Mouse (Mus musculus) hindbrain, embryonic 16.5 days (tissue): ENCODE data around the gene 1700086D15Rik. TPM values are rescaled to one million over a fixed set of nuclear protein-coding genes. Genes with fewer than 3 reads are reported as not detected.

ENCODE experiments used
- ATAC-seq: fragments of 200-750 bp; cut with Nextera tagmentation; 2 replicates; pipeline ENCODE4 v1.8.0; 2017; ENCODE audit warnings: moderate TSS enrichment, moderate library complexity
- H3K27ac ChIP-seq: fragments of 300-500 bp; sonication (generic); 2 replicates; pipeline ENCODE4 v1.5.1; 2014; ENCODE audit warnings: low read depth, mild to moderate bottlenecking, control low read depth, low read length, moderate library complexity
- H3K27me3 ChIP-seq: fragments of 300-500 bp; sonication (generic); replicated peaks from 2 replicates; pipeline ENCODE4 v1.6.1; 2014; ENCODE audit warnings: low read length; ENCODE audit not compliant: control insufficient read depth, insufficient read depth
- H3K36me3 ChIP-seq: fragments of 300-500 bp; sonication (generic); 2 replicates; pipeline ENCODE4 v1.6.1; 2014; ENCODE audit warnings: mild to moderate bottlenecking, low read length, moderate library complexity, mixed read lengths; ENCODE audit not compliant: control insufficient read depth, insufficient read depth
- H3K4me1 ChIP-seq: fragments of 300-500 bp; sonication (generic); 2 replicates; pipeline ENCODE4 v1.6.1; 2014; ENCODE audit warnings: low read depth, low read length; ENCODE audit not compliant: control insufficient read depth, insufficient read depth
- H3K4me2 ChIP-seq: fragments of 300-500 bp; sonication (generic); 2 replicates; pipeline ENCODE4 v1.6.1; 2014; ENCODE audit warnings: mild to moderate bottlenecking, low read length, control low read depth, moderate library complexity
- H3K4me3 ChIP-seq: fragments of 300-500 bp; sonication (generic); 2 replicates; pipeline ENCODE4 v1.5.1; 2014; ENCODE audit warnings: mild to moderate bottlenecking, low read length, control low read depth, moderate library complexity
- H3K9ac ChIP-seq: fragments of 300-500 bp; sonication (generic); 2 replicates; pipeline ENCODE4 v1.6.1; 2014; ENCODE audit warnings: low read depth, mild to moderate bottlenecking, control low read depth, low read length, moderate library complexity
- H3K9me3 ChIP-seq: fragments of 300-500 bp; sonication (generic); 2 replicates; pipeline ENCODE4 v1.6.1; 2014; ENCODE audit warnings: mild to moderate bottlenecking, low read length, moderate library complexity; ENCODE audit not compliant: control insufficient read depth
- WGBS: fragments of 180-500 bp; shearing (Covaris S2); extraction: QIAGEN DNeasy Blood & Tissue Kit; methylation state at CpG from one replicate; pipeline ENCODE4 v1.1.7; 2014; 5-methylcytosine and 5-hydroxymethylcytosine counted together
- polyA plus RNA-seq: library from polyadenylated mRNA; unstranded; fragments of >200 nt; fragmentation: Nextera tagmentation; extraction: Ambion mirVana; gene quantifications from 2 replicates; pipeline ENCODE4 v1.2.1, GENCODE M21; 2015

Gene 1700086D15Rik
- polyA plus RNA-seq, 1 experiment from 2014 or later: 0.19 TPM

GRCm38 (mm10) chr11:65120276-65120675 is 39.4 kb downstream of the 1700086D15Rik start:
- Histone ChIP-seq H3K9me3 (no peaks in the 10 kb centered on the region), H3K4me2 (no peak overlapping the region), H3K36me3 (no peaks in the 10 kb centered on the region), H3K4me1 (peaks cover 9% of the 10 kb centered on the region), H3K27ac (no peak overlapping the region), H3K4me3 (no peak overlapping the region), H3K9ac (no peak overlapping the region), H3K27me3 (no peaks in the 10 kb centered on the region)
- WGBS: 89% methylated on average over 4 of the region's 4 CpGs
- no peak for ATAC-seq

- H3K4me3 ChIP-seq: no peak overlapping the region
- no peak overlapping the region for H3K9ac ChIP-seq
- no peaks in the 10 kb centered on the region for H3K9me3 ChIP-seq
- no peak for ATAC-seq
- no peaks in the 10 kb centered on the region for H3K36me3 ChIP-seq
- H3K4me1 ChIP-seq: peaks cover 11% of the 10 kb centered on the region
- H3K27ac ChIP-seq: no peak overlapping the region
- WGBS: 89% methylated on average over 6 of the region's 6 CpGs
- H3K27me3 ChIP-seq: no peaks in the 10 kb centered on the region
- no peak overlapping the region for H3K4me2 ChIP-seq
These were observed 43.9 kb downstream of the 1700086D15Rik start for GRCm38 (mm10) chr11:65115811-65116210.

DNA sequence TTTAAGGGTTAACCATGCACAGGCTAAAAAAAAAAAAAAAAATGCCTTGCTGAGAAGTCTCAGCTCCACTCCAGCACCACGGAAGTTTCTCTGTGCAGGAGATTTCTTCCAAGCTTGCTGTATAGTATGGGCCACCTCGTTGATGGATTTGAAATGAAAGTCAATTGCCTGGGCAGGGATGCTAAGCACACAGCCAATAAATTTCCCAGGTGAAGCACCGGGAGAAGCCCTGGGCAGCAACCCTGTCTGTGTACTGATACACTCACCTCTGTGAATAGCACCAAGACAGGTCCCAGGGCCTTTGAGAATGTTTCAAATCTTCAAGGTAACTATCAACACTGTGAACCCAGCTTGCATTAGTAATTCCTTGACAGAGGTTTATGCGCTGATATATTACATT is 47.6 kb downstream of the 1700086D15Rik start:
- Histone ChIP-seq H3K4me1 (peaks cover 21% of the 10 kb centered on the region), H3K27me3 (no peaks in the 10 kb centered on the region), H3K36me3 (no peaks in the 10 kb centered on the region), H3K27ac (no peak overlapping the region), H3K4me3 (no peak overlapping the region), H3K9ac (peak overlapping the region; percentile 25; the same call in 1 of the 2 replicates), H3K4me2 (no peak overlapping the region), H3K9me3 (no peaks in the 10 kb centered on the region)
- WGBS: 38% methylated on average over 4 of the region's 4 CpGs
- ATAC-seq: no peak

GRCm38 (mm10) chr11:65111651-65112050 is 48.0 kb downstream of the 1700086D15Rik start:
- H3K4me1 ChIP-seq: peaks cover 21% of the 10 kb centered on the region
- no peaks in the 10 kb centered on the region for H3K27me3 ChIP-seq
- H3K4me2 ChIP-seq: no peak overlapping the region
- H3K27ac ChIP-seq: no peak overlapping the region
- no peak overlapping the region for H3K4me3 ChIP-seq
- no peak overlapping the region for H3K9ac ChIP-seq
- 52% methylated on average over 5 of the region's 5 CpGs for WGBS
- no peaks in the 10 kb centered on the region for H3K36me3 ChIP-seq
- no peak for ATAC-seq
- H3K9me3 ChIP-seq: no peaks in the 10 kb centered on the region

DNA sequence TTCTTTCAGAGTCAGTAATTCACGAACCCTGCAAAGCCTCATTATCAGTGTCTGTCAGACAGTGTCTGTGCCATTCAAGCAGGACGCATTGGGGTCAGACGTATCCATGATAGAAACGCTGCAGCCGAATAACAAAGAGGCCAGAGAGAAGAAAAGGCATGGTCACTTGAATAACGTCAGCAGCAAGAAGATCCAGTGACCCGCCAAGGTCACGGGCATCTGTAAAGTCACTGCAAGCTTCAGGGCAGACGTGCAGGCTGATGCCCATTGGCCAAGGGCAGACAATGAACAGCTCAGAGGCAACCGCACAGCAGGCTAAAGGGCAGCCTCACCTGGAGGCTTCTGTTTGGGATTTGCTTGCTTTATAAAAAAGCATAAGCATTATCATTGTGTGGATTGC is 49.6 kb downstream of the 1700086D15Rik start:
- H3K9me3 ChIP-seq: no peaks in the 10 kb centered on the region
- no peak overlapping the region for H3K4me3 ChIP-seq
- H3K36me3 ChIP-seq: no peaks in the 10 kb centered on the region
- no peak overlapping the region for H3K4me2 ChIP-seq
- H3K27me3 ChIP-seq: no peaks in the 10 kb centered on the region
- no peak overlapping the region for H3K27ac ChIP-seq
- 30% methylated on average over 10 of the region's 10 CpGs for WGBS
- peaks cover 21% of the 10 kb centered on the region for H3K4me1 ChIP-seq
- no peak overlapping the region; the same call in 1 of the 2 replicates for H3K9ac ChIP-seq
- no peak for ATAC-seq

DNA sequence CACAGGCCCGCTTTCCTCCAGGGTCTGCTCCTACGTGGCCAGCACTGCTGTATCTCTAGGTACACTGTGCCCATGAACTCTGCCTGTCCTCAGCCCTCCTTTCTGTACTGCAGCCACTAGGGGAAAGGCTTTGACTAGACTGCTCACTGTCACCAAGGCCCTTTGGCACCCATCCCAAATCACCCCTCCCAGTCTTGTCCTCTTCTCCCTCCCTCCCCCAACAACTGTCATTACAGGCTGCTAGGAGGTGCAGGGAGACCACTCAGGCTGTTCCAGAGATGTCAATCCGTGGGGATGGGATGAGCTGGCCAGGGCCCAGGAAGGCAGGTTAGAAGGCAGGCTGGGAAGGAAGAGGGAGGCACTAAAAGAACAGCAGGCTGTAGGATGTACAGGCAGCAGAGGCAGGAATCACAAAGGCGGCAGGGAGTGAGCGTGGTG is 51.9 kb downstream of the 1700086D15Rik start:
- ATAC-seq: peak; percentile 85
- Histone ChIP-seq H3K27ac (peak overlapping the region; percentile 12), H3K9me3 (no peaks in the 10 kb centered on the region), H3K9ac (0 out of 2 replicates have a peak overlapping the region, but pooled peaks have one; percentile 17), H3K4me1 (peaks cover 21% of the 10 kb centered on the region), H3K27me3 (no peaks in the 10 kb centered on the region), H3K4me3 (no peak overlapping the region), H3K4me2 (no peak overlapping the region), H3K36me3 (no peaks in the 10 kb centered on the region)
- WGBS: 53% methylated on average over 5 of the region's 5 CpGs

GRCm38 (mm10) chr11:65107151-65107550 is 52.5 kb downstream of the 1700086D15Rik start:
- ATAC-seq: no peak
- Histone ChIP-seq H3K9me3 (no peaks in the 10 kb centered on the region), H3K4me3 (no peak overlapping the region), H3K27ac (peak overlapping the region; percentile 12; the same call in 1 of the 2 replicates), H3K4me2 (no peak overlapping the region), H3K4me1 (peaks cover 19% of the 10 kb centered on the region), H3K36me3 (no peaks in the 10 kb centered on the region), H3K27me3 (no peaks in the 10 kb centered on the region), H3K9ac (no peak overlapping the region)
- 70% methylated on average over 4 of the region's 4 CpGs for WGBS

- H3K4me3 ChIP-seq: no peak overlapping the region
- no peaks in the 10 kb centered on the region for H3K27me3 ChIP-seq
- H3K4me1 ChIP-seq: peaks cover 14% of the 10 kb centered on the region
- no peak overlapping the region for H3K9ac ChIP-seq
- WGBS: 96% methylated on average over 3 of the region's 3 CpGs
- ATAC-seq: no peak
- H3K27ac ChIP-seq: no peak overlapping the region
- H3K4me2 ChIP-seq: no peak overlapping the region
- no peaks in the 10 kb centered on the region for H3K36me3 ChIP-seq
- H3K9me3 ChIP-seq: no peaks in the 10 kb centered on the region
These were observed 55.6 kb downstream of the 1700086D15Rik start for GRCm38 (mm10) chr11:65104076-65104475.
